Mouse (Mus musculus): ENCODE data around the gene Slc9a2. TPM values are rescaled to one million over a fixed set of nuclear protein-coding genes. Genes with fewer than 3 reads are reported as not detected.

The Slc9a2 gene
- polyA plus RNA-seq, 1 experiment: 6.9 TPM

GRCm38 (mm10) chr1:40784306-40784705 is 103.9 kb downstream of the Slc9a2 start:
- Histone ChIP-seq H3K79me2 (ENCODE audit: control insufficient read depth, insufficient read depth) (no peaks in the 10 kb centered on the region), H3K4me3 (ENCODE audit: insufficient read depth, poor library complexity, severe bottlenecking) (no peak overlapping the region), H3ac (ENCODE audit: control insufficient read depth, insufficient read length, low read depth) (no peak overlapping the region), H3K79me3 (ENCODE audit: low read depth) (no peaks in the 10 kb centered on the region), H3K27me3 (ENCODE audit: control insufficient read depth, insufficient read depth, insufficient read length) (no peaks in the 10 kb centered on the region), H3K36me3 (ENCODE audit: control insufficient read depth, insufficient read depth) (peaks cover 3% of the 10 kb centered on the region)
- no peak for TF ChIP-seq USF1 (IDR thresholded peaks at IDR 0.05; ENCODE audit: low read depth)
- TF ChIP-seq MYOD1 (IDR thresholded peaks at IDR 0.05; ENCODE audit: control insufficient read depth, insufficient read length, low read depth): no peak
- TF ChIP-seq CTCF (IDR thresholded peaks at IDR 0.05; ENCODE audit: control insufficient read depth, insufficient read depth, insufficient read length): no peak
- no peak for TF ChIP-seq CEBPB (IDR thresholded peaks at IDR 0.05; ENCODE audit: low read depth)
- TF ChIP-seq MYOG (IDR thresholded peaks at IDR 0.05; ENCODE audit: control insufficient read depth, extremely low read depth, insufficient read length): no peak
- no peak for TF ChIP-seq MAX (IDR thresholded peaks at IDR 0.05)
- no peak for TF ChIP-seq FOSL1 (IDR thresholded peaks at IDR 0.05; ENCODE audit: insufficient read depth, low read length, poor library complexity, severe bottlenecking)

GRCm38 (mm10) chr1:40785876-40786445 is 105.6 kb downstream of the Slc9a2 start:
- H3K27me3 ChIP-seq (ENCODE audit: control insufficient read depth, insufficient read depth, insufficient read length): no peaks in the 10 kb centered on the region
- no peaks in the 10 kb centered on the region for H3K79me2 ChIP-seq (ENCODE audit: control insufficient read depth, insufficient read depth)
- H3K4me3 ChIP-seq (ENCODE audit: insufficient read depth, poor library complexity, severe bottlenecking): no peak overlapping the region
- TF ChIP-seq CTCF (IDR thresholded peaks at IDR 0.05; ENCODE audit: control insufficient read depth, insufficient read depth, insufficient read length): no peak
- no peak for TF ChIP-seq CEBPB (IDR thresholded peaks at IDR 0.05; ENCODE audit: low read depth)
- TF ChIP-seq USF1 (IDR thresholded peaks at IDR 0.05; ENCODE audit: low read depth): no peak
- TF ChIP-seq MYOG (IDR thresholded peaks at IDR 0.05; ENCODE audit: control insufficient read depth, extremely low read depth, insufficient read length): no peak
- no peak for TF ChIP-seq MAX (IDR thresholded peaks at IDR 0.05)
- TF ChIP-seq MYOD1 (IDR thresholded peaks at IDR 0.05; ENCODE audit: control insufficient read depth, insufficient read length, low read depth): no peak
- TF ChIP-seq FOSL1 (IDR thresholded peaks at IDR 0.05; ENCODE audit: insufficient read depth, low read length, poor library complexity, severe bottlenecking): no peak
- peaks cover 3% of the 10 kb centered on the region for H3K36me3 ChIP-seq (ENCODE audit: control insufficient read depth, insufficient read depth)
- no peaks in the 10 kb centered on the region for H3K79me3 ChIP-seq (ENCODE audit: low read depth)
- H3ac ChIP-seq (ENCODE audit: control insufficient read depth, insufficient read length, low read depth): no peak overlapping the region

GRCm38 (mm10) chr1:40788956-40789355 is 108.6 kb downstream of the Slc9a2 start:
- Histone ChIP-seq H3K79me2 (ENCODE audit: control insufficient read depth, insufficient read depth) (no peaks in the 10 kb centered on the region), H3ac (ENCODE audit: control insufficient read depth, insufficient read length, low read depth) (no peak overlapping the region), H3K4me3 (ENCODE audit: insufficient read depth, poor library complexity, severe bottlenecking) (no peak overlapping the region), H3K27me3 (ENCODE audit: control insufficient read depth, insufficient read depth, insufficient read length) (no peaks in the 10 kb centered on the region), H3K36me3 (ENCODE audit: control insufficient read depth, insufficient read depth) (no peaks in the 10 kb centered on the region), H3K79me3 (ENCODE audit: low read depth) (no peaks in the 10 kb centered on the region)
- no peak for TF ChIP-seq CEBPB (IDR thresholded peaks at IDR 0.05; ENCODE audit: low read depth)
- TF ChIP-seq MYOD1 (IDR thresholded peaks at IDR 0.05; ENCODE audit: control insufficient read depth, insufficient read length, low read depth): no peak
- no peak for TF ChIP-seq FOSL1 (IDR thresholded peaks at IDR 0.05; ENCODE audit: insufficient read depth, low read length, poor library complexity, severe bottlenecking)
- no peak for TF ChIP-seq CTCF (IDR thresholded peaks at IDR 0.05; ENCODE audit: control insufficient read depth, insufficient read depth, insufficient read length)
- no peak for TF ChIP-seq USF1 (IDR thresholded peaks at IDR 0.05; ENCODE audit: low read depth)
- no peak for TF ChIP-seq MAX (IDR thresholded peaks at IDR 0.05)
- no peak for TF ChIP-seq MYOG (IDR thresholded peaks at IDR 0.05; ENCODE audit: control insufficient read depth, extremely low read depth, insufficient read length)

GRCm38 (mm10) chr1:40789666-40790233 is 109.4 kb downstream of the Slc9a2 start:
- H3K36me3 ChIP-seq (ENCODE audit: control insufficient read depth, insufficient read depth): no peaks in the 10 kb centered on the region
- H3K27me3 ChIP-seq (ENCODE audit: control insufficient read depth, insufficient read depth, insufficient read length): no peaks in the 10 kb centered on the region
- no peak overlapping the region for H3ac ChIP-seq (ENCODE audit: control insufficient read depth, insufficient read length, low read depth)
- H3K4me3 ChIP-seq (ENCODE audit: insufficient read depth, poor library complexity, severe bottlenecking): peak overlapping the region; percentile 34
- no peaks in the 10 kb centered on the region for H3K79me2 ChIP-seq (ENCODE audit: control insufficient read depth, insufficient read depth)
- H3K79me3 ChIP-seq (ENCODE audit: low read depth): no peaks in the 10 kb centered on the region
- TF ChIP-seq CTCF (IDR thresholded peaks at IDR 0.05; ENCODE audit: control insufficient read depth, insufficient read depth, insufficient read length) (no peak), CEBPB (IDR thresholded peaks at IDR 0.05; ENCODE audit: low read depth) (no peak), MYOD1 (IDR thresholded peaks at IDR 0.05; ENCODE audit: control insufficient read depth, insufficient read length, low read depth) (no peak), MAX (IDR thresholded peaks at IDR 0.05) (no peak), USF1 (IDR thresholded peaks at IDR 0.05; ENCODE audit: low read depth) (no peak), FOSL1 (IDR thresholded peaks at IDR 0.05; ENCODE audit: insufficient read depth, low read length, poor library complexity, severe bottlenecking) (no peak)

- TF ChIP-seq MYOG (IDR thresholded peaks at IDR 0.05; ENCODE audit: control insufficient read depth, extremely low read depth, insufficient read length): no peak
- no peak for TF ChIP-seq FOSL1 (IDR thresholded peaks at IDR 0.05; ENCODE audit: insufficient read depth, low read length, poor library complexity, severe bottlenecking)
- TF ChIP-seq USF1 (IDR thresholded peaks at IDR 0.05; ENCODE audit: low read depth): no peak
- no peak for TF ChIP-seq CEBPB (IDR thresholded peaks at IDR 0.05; ENCODE audit: low read depth)
- no peaks in the 10 kb centered on the region for H3K79me2 ChIP-seq (ENCODE audit: control insufficient read depth, insufficient read depth)
- H3ac ChIP-seq (ENCODE audit: control insufficient read depth, insufficient read length, low read depth): peak within 1 kb of the TSS; percentile 44
- H3K27me3 ChIP-seq (ENCODE audit: control insufficient read depth, insufficient read depth, insufficient read length): no peaks in the 10 kb centered on the region
- no peaks in the 10 kb centered on the region for H3K36me3 ChIP-seq (ENCODE audit: control insufficient read depth, insufficient read depth)
- H3K79me3 ChIP-seq (ENCODE audit: low read depth): no peaks in the 10 kb centered on the region
- peak within 1 kb of the TSS; percentile 34 for H3K4me3 ChIP-seq (ENCODE audit: insufficient read depth, poor library complexity, severe bottlenecking)
These were observed 110.2 kb downstream of the Slc9a2 start, which contains the start of gene Mfsd9 for GRCm38 (mm10) chr1:40790324-40791141. Mfsd9 (minus strand) TSS chr1:40790687.

Measured in C2C12 (cell line).